Mouse (Mus musculus) heart, adult 2 months (tissue): ENCODE results near the gene Zswim4.

Experiments
- CTCF ChIP-seq: fragments of 200-600 bp; IDR thresholded peaks from 2 replicates; pipeline ENCODE4 v1.8.1; 2022; ENCODE audit warnings: antibody characterized with exemption, mild to moderate bottlenecking, moderate library complexity
- EP300 ChIP-seq: fragments of 200-500 bp; IDR thresholded peaks from 2 replicates; pipeline ENCODE4 v1.6.1; 2011; ENCODE audit warnings: low read depth, low read length, control low read depth; ENCODE audit not compliant: insufficient read depth

DNA sequence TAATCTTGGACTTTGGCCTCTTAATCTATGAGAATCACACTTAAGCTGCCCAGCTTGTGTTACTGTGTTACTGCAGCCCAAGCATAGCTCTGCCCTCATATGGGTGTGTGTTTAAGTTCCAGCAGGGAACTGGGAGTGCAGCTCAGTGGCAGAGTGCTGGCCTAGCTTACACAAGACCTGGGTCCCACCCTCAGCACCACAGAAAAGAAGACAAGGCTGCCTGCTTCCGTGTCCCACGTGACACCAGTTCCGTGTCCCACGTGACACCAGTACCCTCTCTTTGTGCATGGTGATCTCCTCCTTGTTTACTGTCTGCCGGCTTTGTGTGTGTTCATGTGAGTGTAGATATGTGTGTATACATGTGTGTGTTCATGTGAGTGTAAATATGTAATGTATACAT, 18.7 kb downstream of the Zswim4 start:
- TF ChIP-seq EP300, result no peak
- TF ChIP-seq CTCF, result no peak
